Mouse (Mus musculus): Measurements from ENCODE around the gene Gm39566.
A peak's percentile ranks its signal among the peaks of the same experiment; 100 is the strongest.
"Not testable (repeated sequence)": the region's sequence is repeated elsewhere in the genome, so short reads cannot be mapped to it uniquely, and the experiment has no call there.

Gm39566 gene

GRCm38 (mm10) chr11:69815155-69815554 lies at the start of gene Gm39566:
TSS of gene Gm39566 (minus strand) at chr11:69815298.
- no peak for DNase-seq (ENCODE audit: low spot score)

GRCm38 (mm10) chr11:69864138-69864860 lies 49.2 kb upstream of the Gm39566 start:
- DNase-seq (ENCODE audit: low spot score) = no peak

GRCm38 (mm10) chr11:69863729-69864128 lies 48.6 kb upstream of the Gm39566 start:
- not testable (repeated sequence) for DNase-seq (ENCODE audit: low spot score)

- no peak for DNase-seq (ENCODE audit: low spot score)
These were observed 43.3 kb upstream of the Gm39566 start, which contains the start of gene Tnk1 for GRCm38 (mm10) chr11:69858113-69858998. TSS of gene Tnk1 (minus strand) at chr11:69858730.

GRCm38 (mm10) chr11:69855347-69855746 lies 40.2 kb upstream of the Gm39566 start:
- DNase-seq (ENCODE audit: low spot score) = no peak

- DNase-seq (ENCODE audit: low spot score) = no peak
These were observed 39.6 kb upstream of the Gm39566 start for GRCm38 (mm10) chr11:69854680-69855079.

GRCm38 (mm10) chr11:69853994-69854393 lies 38.9 kb upstream of the Gm39566 start:
- no peak for DNase-seq (ENCODE audit: low spot score)

GRCm38 (mm10) chr11:69850754-69851153 lies 35.7 kb upstream of the Gm39566 start:
- no peak for DNase-seq (ENCODE audit: low spot score)

- no peak for DNase-seq (ENCODE audit: low spot score)
These were observed 34.8 kb upstream of the Gm39566 start for GRCm38 (mm10) chr11:69849884-69850283.

GRCm38 (mm10) chr11:69849128-69849527 lies 34.0 kb upstream of the Gm39566 start:
- no peak for DNase-seq (ENCODE audit: low spot score)

- DNase-seq (ENCODE audit: low spot score) = no peak
These were observed 32.9 kb upstream of the Gm39566 start for GRCm38 (mm10) chr11:69848021-69848420.

- no peak for DNase-seq (ENCODE audit: low spot score)
These were observed 31.9 kb upstream of the Gm39566 start for GRCm38 (mm10) chr11:69846738-69847688.

GRCm38 (mm10) chr11:69846198-69846680 lies 31.1 kb upstream of the Gm39566 start, which contains the start of gene Plscr3:
TSS of gene Plscr3 (plus strand) at chr11:69846376.
- DNase-seq (ENCODE audit: low spot score) = peak; percentile 55

- no peak for DNase-seq (ENCODE audit: low spot score)
These were observed 23.6 kb upstream of the Gm39566 start for GRCm38 (mm10) chr11:69838714-69839104.

- peak; percentile 73 for DNase-seq (ENCODE audit: low spot score)
These were observed 23.0 kb upstream of the Gm39566 start, which contains the start of gene Tmem256 for GRCm38 (mm10) chr11:69837952-69838713. TSS of gene Tmem256 (plus strand) at chr11:69838514.

- DNase-seq (ENCODE audit: low spot score) = no peak
These were observed 22.5 kb upstream of the Gm39566 start, which contains the start of gene Nlgn2 for GRCm38 (mm10) chr11:69837604-69837951. TSS of gene Nlgn2 (minus strand) at chr11:69837784.

GRCm38 (mm10) chr11:69836703-69837576 lies 21.8 kb upstream of the Gm39566 start:
- no peak for DNase-seq (ENCODE audit: low spot score)

GRCm38 (mm10) chr11:69835966-69836335 lies 20.9 kb upstream of the Gm39566 start:
- no peak for DNase-seq (ENCODE audit: low spot score)

- no peak for DNase-seq (ENCODE audit: low spot score)
These were observed 20.3 kb upstream of the Gm39566 start for GRCm38 (mm10) chr11:69835326-69835965.
